Mouse (Mus musculus) forebrain, embryonic 16.5 days (tissue): ENCODE measurements around the gene Cep164. TPM values are rescaled to one million over a fixed set of nuclear protein-coding genes. Genes with fewer than 3 reads are reported as not detected.
A peak's percentile ranks its signal among the peaks of the same experiment; 100 is the strongest.

ENCODE experiments used
- ATAC-seq: fragments of 200-750 bp; cut with Nextera tagmentation; 2 replicates; pipeline ENCODE4 v1.8.0; 2017; ENCODE audit warnings: mild to moderate bottlenecking, moderate library complexity
- H3K27ac ChIP-seq: fragments of 300-500 bp; sonication (generic); 2 replicates; pipeline ENCODE4 v1.5.1; 2014; ENCODE audit warnings: low read length, control low read depth
- H3K27me3 ChIP-seq: fragments of 300-500 bp; sonication (generic); replicated peaks from 2 replicates; pipeline ENCODE4 v1.6.1; 2014; ENCODE audit warnings: low read length; ENCODE audit not compliant: control insufficient read depth, insufficient read depth
- H3K36me3 ChIP-seq: fragments of 300-500 bp; sonication (generic); 2 replicates; pipeline ENCODE4 v1.6.1; 2014; ENCODE audit not compliant: control insufficient read depth, insufficient read depth
- H3K4me1 ChIP-seq: fragments of 300-500 bp; sonication (generic); replicated peaks from 2 replicates; pipeline ENCODE4 v1.6.1; 2014; ENCODE audit warnings: low read length; ENCODE audit not compliant: control insufficient read depth, insufficient read depth
- H3K4me2 ChIP-seq: fragments of 300-500 bp; sonication (generic); 2 replicates; pipeline ENCODE4 v1.6.1; 2014; ENCODE audit warnings: mild to moderate bottlenecking, low read length, control low read depth
- H3K4me3 ChIP-seq: fragments of 300-500 bp; sonication (generic); replicated peaks from 2 replicates; pipeline ENCODE4 v1.5.1; 2014; ENCODE audit warnings: mild to moderate bottlenecking, low read length, control low read depth
- H3K9ac ChIP-seq: fragments of 300-500 bp; sonication (generic); replicated peaks from 2 replicates; pipeline ENCODE4 v1.6.1; 2014; ENCODE audit warnings: low read depth, low read length, control low read depth
- H3K9me3 ChIP-seq: fragments of 300-500 bp; sonication (generic); 2 replicates; pipeline ENCODE4 v1.6.1; 2016; ENCODE audit warnings: low read length; ENCODE audit not compliant: control insufficient read depth
- WGBS: fragments of 180-500 bp; shearing (Covaris S2); extraction: QIAGEN DNeasy Blood & Tissue Kit; methylation state at CpG from one replicate; pipeline ENCODE4 v1.1.7; 2014; 5-methylcytosine and 5-hydroxymethylcytosine counted together
- polyA plus RNA-seq: library from polyadenylated mRNA; unstranded; fragments of >200 nt; fragmentation: Nextera tagmentation; extraction: Ambion mirVana; gene quantifications from 2 replicates; pipeline ENCODE4 v1.2.1, GENCODE M21; 2015

Gene Cep164
- polyA plus RNA-seq, 1 experiment from 2014 or later, result 17.9 TPM

DNA sequence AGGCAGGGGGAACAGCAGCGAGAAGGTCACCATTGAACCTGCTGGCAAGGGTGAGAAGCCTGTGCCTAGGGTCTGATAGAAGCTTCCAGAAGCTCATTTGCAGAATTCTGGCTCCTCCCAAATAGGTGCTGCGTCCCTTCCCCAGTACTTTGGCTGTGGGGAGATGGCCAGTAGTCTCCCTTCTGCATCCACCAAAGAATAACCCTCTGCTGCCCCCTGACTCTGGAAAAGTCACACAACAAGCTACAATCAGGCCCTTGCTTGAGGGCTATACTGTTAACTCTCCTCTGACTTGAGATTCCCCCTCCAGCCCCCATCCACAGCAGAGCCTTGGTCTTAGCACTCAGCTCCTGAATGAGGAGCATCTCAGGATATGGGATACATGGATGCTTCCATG lies 87.9 kb downstream of the Cep164 start:
- no peaks in the 10 kb centered on the region for H3K9me3 ChIP-seq
- 57% methylated on average over 2 of the region's 2 CpGs for WGBS
- no peak overlapping the region for H3K4me2 ChIP-seq
- peaks cover 10% of the 10 kb centered on the region for H3K36me3 ChIP-seq
- H3K4me1 ChIP-seq, result peaks cover 22% of the 10 kb centered on the region
- H3K27ac ChIP-seq, result peak overlapping the region; percentile 71
- no peak overlapping the region for H3K9ac ChIP-seq
- no peaks in the 10 kb centered on the region for H3K27me3 ChIP-seq
- peak; percentile 32 for ATAC-seq
- H3K4me3 ChIP-seq, result no peak overlapping the region

DNA sequence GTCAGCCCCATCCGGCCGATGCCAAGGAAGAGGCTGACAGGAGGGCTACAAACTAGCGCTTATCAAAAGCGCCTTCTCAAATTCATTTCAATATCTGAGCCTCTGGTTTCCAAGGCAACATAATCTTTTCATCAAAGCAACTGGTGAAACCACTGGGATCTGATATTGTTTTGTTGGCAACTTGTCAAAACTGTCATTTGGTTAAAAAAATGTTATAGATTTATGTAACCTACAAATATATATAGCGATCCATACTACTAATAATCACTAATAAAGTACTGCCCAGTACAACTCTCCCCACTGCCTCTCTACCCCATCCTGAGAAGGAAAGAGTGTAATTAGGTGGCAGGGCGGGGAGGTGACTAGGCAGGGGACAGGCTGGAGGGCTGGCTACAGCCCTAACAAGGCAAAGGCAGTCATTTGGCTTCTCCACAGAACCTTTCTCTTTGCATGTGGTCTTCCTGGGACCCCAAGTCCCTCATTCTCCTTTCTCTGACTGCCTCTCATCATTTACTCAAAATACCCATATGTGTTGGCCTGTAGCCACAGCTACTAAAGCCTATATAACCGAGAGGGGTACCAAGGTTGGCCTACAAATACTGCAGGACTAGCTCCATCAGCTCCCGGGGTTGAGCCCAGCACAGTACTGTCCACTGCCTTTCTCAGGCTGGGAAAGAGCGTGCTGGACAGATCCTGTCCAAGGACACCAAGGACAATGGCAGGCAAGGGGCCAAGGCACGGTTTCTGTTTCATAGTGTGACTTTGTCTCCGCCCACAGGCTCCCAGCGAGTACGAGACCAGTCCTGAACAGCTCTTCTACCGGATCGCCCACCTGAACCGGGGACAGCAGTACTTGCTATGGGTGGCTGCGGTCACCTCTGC lies 88.5 kb downstream of the Cep164 start:
- Histone ChIP-seq H3K36me3 (peaks cover 14% of the 10 kb centered on the region), H3K9me3 (no peaks in the 10 kb centered on the region), H3K27ac (peak overlapping the region; percentile 71), H3K27me3 (no peaks in the 10 kb centered on the region), H3K4me2 (no peak overlapping the region), H3K9ac (peak overlapping the region; percentile 3; the same call in 1 of the 2 replicates), H3K4me1 (peaks cover 22% of the 10 kb centered on the region), H3K4me3 (no peak overlapping the region)
- WGBS, result 46% methylated on average over 17 of the region's 17 CpGs
- peak; percentile 57 for ATAC-seq

DNA sequence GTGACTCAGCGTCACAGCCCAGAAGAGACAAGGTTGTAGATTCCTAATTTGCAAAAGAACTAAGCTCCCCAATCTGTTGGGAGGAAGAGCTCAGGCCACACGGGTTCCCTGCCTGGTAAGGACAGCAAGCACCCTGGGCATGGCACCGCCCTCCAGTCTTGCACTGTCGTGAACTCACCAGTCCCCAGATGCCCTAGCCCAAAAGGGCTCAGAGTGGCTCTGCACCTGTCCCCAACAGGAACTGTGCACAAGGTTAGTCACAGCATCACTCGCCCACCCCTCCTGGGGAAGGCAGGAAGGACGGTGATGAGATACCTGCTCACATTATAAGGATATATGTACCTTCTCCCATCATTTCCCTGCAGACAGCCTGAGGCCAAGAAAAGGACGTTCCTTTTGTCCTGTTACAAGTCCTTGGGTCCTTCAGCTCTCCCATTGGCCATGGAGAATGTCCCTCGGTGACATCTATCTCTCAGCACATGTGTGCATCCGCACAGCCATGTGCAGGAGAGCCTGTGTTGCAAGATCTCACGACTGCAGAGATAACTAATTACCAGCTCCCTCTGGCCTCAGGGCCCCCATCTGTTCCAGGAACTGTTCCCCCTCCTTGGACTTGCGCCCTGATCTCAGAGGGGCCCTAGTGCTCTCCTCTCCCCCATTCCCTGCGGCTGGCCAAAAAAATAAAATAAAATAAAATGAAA lies 89.3 kb downstream of the Cep164 start:
- Histone ChIP-seq H3K9me3 (no peaks in the 10 kb centered on the region), H3K4me1 (peaks cover 22% of the 10 kb centered on the region), H3K9ac (0 out of 2 replicates have a peak overlapping the region, but pooled peaks have one; percentile 3), H3K4me3 (no peak overlapping the region), H3K36me3 (peaks cover 16% of the 10 kb centered on the region), H3K27me3 (no peaks in the 10 kb centered on the region), H3K4me2 (no peak overlapping the region), H3K27ac (peak overlapping the region; percentile 10)
- peak; percentile 63 for ATAC-seq
- WGBS, result 51% methylated on average over 12 of the region's 12 CpGs

DNA sequence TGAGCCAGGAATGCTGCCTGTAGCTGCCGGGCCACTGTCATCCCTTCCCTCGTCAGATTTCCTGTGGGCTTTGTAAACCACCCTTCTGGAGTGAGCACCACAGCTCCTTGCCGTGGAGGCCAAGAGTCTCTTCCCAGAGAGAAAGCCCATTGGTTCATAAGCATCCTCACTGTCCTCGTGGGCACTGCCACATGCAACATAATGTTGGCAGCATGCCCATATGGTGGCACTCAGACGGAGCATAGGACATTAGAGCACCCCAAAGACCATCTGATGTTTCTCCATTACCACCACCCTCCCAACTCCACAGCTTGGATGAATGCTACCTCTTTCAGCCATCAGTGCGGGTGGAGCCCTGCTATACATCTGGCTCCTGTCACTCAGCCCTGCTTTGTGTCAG lies 95.2 kb downstream of the Cep164 start:
- Histone ChIP-seq H3K27ac (no peak overlapping the region), H3K9ac (no peak overlapping the region), H3K4me2 (no peak overlapping the region), H3K9me3 (no peaks in the 10 kb centered on the region), H3K4me3 (no peak overlapping the region), H3K27me3 (no peaks in the 10 kb centered on the region), H3K4me1 (no peaks in the 10 kb centered on the region; the same call in 1 of the 2 replicates), H3K36me3 (peaks cover 10% of the 10 kb centered on the region; the same call in 1 of the 2 replicates)
- no peak for ATAC-seq
- WGBS, result 63% methylated on average over 6 of the region's 6 CpGs

DNA sequence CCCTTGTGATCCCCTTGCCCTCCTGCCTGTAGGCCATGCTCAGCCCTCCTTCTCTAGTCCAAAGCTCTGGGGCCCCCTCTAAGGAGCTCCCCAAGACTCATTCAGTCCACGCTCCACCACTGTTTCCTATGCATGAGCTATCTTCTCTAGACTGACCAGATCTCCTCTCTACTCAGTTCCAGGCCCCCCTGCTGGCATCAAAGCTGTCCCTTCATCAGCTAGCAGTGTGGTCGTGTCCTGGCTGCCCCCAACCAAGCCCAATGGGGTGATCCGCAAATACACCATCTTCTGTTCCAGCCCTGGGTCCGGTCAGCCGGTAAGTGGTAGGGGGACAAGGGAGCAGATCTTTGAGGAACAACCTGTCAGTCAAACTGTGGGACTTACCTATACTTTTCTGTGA lies 96.6 kb downstream of the Cep164 start:
- ATAC-seq, result no peak
- H3K27me3 ChIP-seq, result no peaks in the 10 kb centered on the region
- H3K4me1 ChIP-seq, result no peaks in the 10 kb centered on the region; the same call in 1 of the 2 replicates
- peaks cover 10% of the 10 kb centered on the region; the same call in 1 of the 2 replicates for H3K36me3 ChIP-seq
- no peak overlapping the region for H3K4me3 ChIP-seq
- no peak overlapping the region for H3K4me2 ChIP-seq
- H3K9me3 ChIP-seq, result no peaks in the 10 kb centered on the region
- H3K27ac ChIP-seq, result no peak overlapping the region
- no peak overlapping the region for H3K9ac ChIP-seq
- WGBS, result 91% methylated on average over 5 of the region's 5 CpGs

DNA sequence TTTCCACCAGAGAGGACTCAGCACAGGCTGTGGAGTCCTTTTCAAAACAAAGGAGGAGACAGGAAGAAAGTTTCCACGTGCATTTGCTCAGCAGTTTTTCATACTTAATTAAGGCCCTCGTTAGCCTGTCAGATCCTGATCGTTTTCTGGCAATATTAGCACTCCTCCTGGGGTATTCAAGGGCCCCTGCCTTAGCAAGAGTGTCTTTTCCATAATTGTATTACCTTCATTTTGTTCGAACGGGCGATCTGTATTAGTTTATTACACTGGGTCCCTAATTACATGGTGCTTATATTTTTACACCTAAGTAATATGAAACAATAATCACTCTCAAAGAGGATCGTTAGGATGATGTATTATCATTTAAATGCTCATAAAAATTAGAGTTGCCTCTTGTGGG lies 108.5 kb downstream of the Cep164 start:
- Histone ChIP-seq H3K9me3 (no peaks in the 10 kb centered on the region), H3K4me3 (no peak overlapping the region), H3K4me2 (no peak overlapping the region), H3K4me1 (peaks cover 5% of the 10 kb centered on the region; the same call in 1 of the 2 replicates), H3K27me3 (no peaks in the 10 kb centered on the region), H3K36me3 (peaks cover 28% of the 10 kb centered on the region), H3K27ac (no peak overlapping the region), H3K9ac (no peak overlapping the region)
- no peak for ATAC-seq
- WGBS, result 9% methylated on average over 7 of the region's 7 CpGs

Other genes with a start within 250 kb of the Cep164 start
- gene Bace1, start 9.9 kb upstream of the Cep164 start, polyA plus RNA-seq, result 46.9 and 51.7 TPM in 2 replicates
- gene Pcsk7, start 77.8 kb upstream of the Cep164 start, polyA plus RNA-seq, result 22.9 and 30.5 TPM in 2 replicates
- 79.6 and 98.3 TPM in 2 replicates for gene Rnf214, start 78.2 kb upstream of the Cep164 start, polyA plus RNA-seq
- gene Tagln, start 107.4 kb upstream of the Cep164 start, polyA plus RNA-seq, result 5.0 and 5.6 TPM in 2 replicates
- gene Sidt2, start 126.6 kb upstream of the Cep164 start, polyA plus RNA-seq, result 39.6 and 42.7 TPM in 2 replicates
- 291 and 321 TPM in 2 replicates for gene Pafah1b2, start 184.0 kb upstream of the Cep164 start, polyA plus RNA-seq
- gene Sik3, start 184.1 kb upstream of the Cep164 start, polyA plus RNA-seq, result 4.9 and 5.3 TPM in 2 replicates